Comparison of ENCODE assay signal across 24 mouse cellular contexts in genomic region chr11:6316821-6317220, GRCm38 (mm10).
"Had no signal": no experiment of that assay in that cellular context is flagged by ENCODE, and none has a peak within 500 bp of the region (broad histone marks: within the 10 kb centered on the region; RNA-seq: fewer than 3 reads in every experiment).

No protein-coding gene starts in this region.

- H3K27ac ChIP-seq: gastrocnemius, adult 2 months; heart, adult 2 months; heart, embryonic 13.5 days; heart, embryonic 15.5 days; hindbrain, embryonic 10.5 days; hindbrain, embryonic 12.5 days; hindbrain, embryonic 14.5 days; intestine, embryonic 15.5 days; layer of hippocampus, adult 2 months; left cerebral cortex, adult 2 months; limb, embryonic 10.5 days; limb, embryonic 12.5 days; liver, embryonic 13.5 days; liver, embryonic 15.5 days had no signal

- H3K27me3 ChIP-seq: heart, embryonic 13.5 days; heart, embryonic 15.5 days; hindbrain, embryonic 12.5 days; intestine, embryonic 15.5 days; limb, embryonic 12.5 days; liver, embryonic 13.5 days; liver, embryonic 15.5 days had no signal

- H3K4me3 ChIP-seq: gastrocnemius, adult 2 months; heart, adult 2 months; heart, embryonic 13.5 days; heart, embryonic 15.5 days; hindbrain, embryonic 10.5 days; hindbrain, embryonic 12.5 days; intestine, embryonic 15.5 days; layer of hippocampus, adult 2 months; left cerebral cortex, adult 2 months; limb, embryonic 10.5 days; limb, embryonic 12.5 days; liver, embryonic 13.5 days; liver, embryonic 15.5 days had no signal

- DNase-seq: gastrocnemius, adult 2 months; gastrocnemius, postnatal 10 days; gastrocnemius, postnatal 25 days; heart, adult 2 months; heart, postnatal 14 days; heart, postnatal 4 days; kidney, adult 18-20 months; kidney, adult 8-10 months; kidney, postnatal 10 days; kidney, postnatal 25 days; kidney, postnatal 4 days; liver; liver, embryonic 13.5 days had no signal

- H3K4me1 ChIP-seq: heart, embryonic 13.5 days; heart, embryonic 15.5 days; hindbrain, embryonic 10.5 days; hindbrain, embryonic 12.5 days; intestine, embryonic 15.5 days; limb, embryonic 10.5 days; limb, embryonic 12.5 days; liver, embryonic 13.5 days; liver, embryonic 15.5 days had no signal
